Mouse (Mus musculus) frontal cortex, postnatal 36 days (tissue): ENCODE results near the gene Lrrc29.

ENCODE experiments used
- DNase-seq, 2 experiments: peaks; one replicate each; pipeline ENCODE4 v3.0.0; 2022; ENCODE audit warnings: low spot score in 2 of 2

Gene Lrrc29

DNA sequence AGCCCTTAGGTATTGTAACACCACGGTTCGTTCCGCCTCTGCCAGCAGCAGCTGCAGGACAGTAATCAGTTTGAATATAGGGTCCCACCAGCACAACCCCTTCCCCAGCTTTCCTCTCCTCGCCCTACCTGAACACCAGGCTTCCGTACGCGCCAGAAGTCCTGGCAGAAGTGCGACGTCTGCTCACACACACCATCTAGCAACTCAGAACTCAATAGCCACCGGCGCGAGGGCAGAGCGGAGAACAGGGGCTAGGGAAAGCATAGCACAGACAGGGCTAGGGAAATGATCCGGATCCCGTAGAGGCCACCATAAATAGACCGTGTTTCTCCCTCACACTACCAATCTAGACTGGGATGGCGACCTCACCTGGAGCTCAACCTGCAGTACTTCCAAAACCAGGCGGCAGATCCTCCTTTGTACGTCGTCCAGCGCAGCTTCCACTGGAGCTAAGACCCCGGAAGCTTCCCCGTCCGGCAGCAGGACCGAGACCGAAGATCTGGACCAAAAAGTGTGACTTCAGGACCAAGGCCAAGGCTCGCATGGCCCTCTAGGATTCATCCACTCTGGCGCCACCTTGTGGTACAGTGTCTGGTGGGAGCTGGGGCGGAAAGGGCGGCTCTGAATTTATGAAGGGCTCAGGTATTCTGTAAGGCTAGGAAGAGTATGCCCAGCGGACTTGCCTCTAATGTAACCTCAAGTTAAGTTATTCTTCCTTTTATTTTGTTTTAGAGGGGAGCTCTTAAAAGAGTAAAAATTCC, 35.3 kb downstream of the Lrrc29 start:
- DNase-seq = peak; percentile 76 to 80

DNA sequence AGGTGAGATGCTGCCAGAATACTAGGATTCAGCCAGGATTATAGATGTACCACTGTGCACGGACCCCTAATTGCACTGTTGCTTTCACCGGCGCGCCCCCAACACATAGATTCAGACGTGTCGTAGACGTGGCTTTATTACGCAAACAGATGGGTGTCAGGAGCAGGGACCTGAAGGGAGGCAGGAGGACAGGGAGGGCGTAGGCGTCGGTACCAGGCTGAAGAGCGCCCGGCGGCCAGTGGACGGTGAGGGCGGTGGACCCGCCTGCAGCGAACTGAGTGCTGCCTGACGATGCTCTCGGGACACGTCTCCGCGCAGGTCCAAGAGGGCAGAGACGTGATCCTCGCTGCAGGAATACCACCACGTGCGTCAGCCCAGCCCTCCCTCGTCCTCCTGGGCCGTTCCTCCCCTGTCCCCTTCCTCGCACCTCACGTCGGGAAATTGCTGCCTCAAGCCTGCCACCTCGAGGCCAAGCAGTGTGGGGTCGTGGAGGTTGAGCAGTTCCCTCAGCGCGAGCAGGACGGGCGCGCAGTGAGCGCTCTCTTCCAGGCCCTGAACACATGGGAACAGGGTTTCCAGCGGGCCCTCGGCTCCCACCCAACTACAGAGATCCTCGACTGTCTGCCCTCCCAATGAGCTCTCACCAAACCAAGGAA, 36.1 kb downstream of the Lrrc29 start, which contains the start of gene 4931428F04Rik:
4931428F04Rik (minus strand) TSS at position 60 of the 656 bp plus-strand sequence.
- DNase-seq = peak in 1 of 2 experiments; percentile 38

GRCm38 (mm10) chr8:105288958-105289732, 36.9 kb downstream of the Lrrc29 start:
- peak; percentile 95 to 97 for DNase-seq

GRCm38 (mm10) chr8:105288231-105288630, 37.8 kb downstream of the Lrrc29 start:
- DNase-seq = no peak

- DNase-seq = no peak
Observed at GRCm38 (mm10) chr8:105286907-105287306, 39.2 kb downstream of the Lrrc29 start.

DNA sequence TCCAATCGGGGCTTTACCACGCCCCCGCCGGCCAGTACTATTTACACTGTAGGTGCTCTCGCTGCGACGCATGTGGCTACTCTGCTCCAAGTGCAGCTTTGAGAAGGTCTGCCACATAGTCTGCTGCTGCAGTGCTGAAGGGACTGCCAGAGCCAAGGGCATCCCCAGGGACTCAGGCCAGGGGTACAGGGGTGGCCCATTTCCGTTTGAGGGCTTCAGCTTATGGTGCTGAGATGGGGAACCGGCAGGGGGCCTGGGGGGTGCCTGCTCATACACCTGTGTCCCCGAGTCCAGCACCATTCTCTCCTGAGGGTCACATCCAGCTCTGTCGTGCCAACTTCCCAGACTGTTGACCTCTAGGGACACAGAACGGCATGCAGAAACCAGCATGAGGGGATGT, 40.6 kb downstream of the Lrrc29 start:
- DNase-seq = no peak

- no peak for DNase-seq
Observed at GRCm38 (mm10) chr8:105283074-105283473, 43.0 kb downstream of the Lrrc29 start.

GRCm38 (mm10) chr8:105282239-105282638, 43.8 kb downstream of the Lrrc29 start:
- no peak for DNase-seq

DNA sequence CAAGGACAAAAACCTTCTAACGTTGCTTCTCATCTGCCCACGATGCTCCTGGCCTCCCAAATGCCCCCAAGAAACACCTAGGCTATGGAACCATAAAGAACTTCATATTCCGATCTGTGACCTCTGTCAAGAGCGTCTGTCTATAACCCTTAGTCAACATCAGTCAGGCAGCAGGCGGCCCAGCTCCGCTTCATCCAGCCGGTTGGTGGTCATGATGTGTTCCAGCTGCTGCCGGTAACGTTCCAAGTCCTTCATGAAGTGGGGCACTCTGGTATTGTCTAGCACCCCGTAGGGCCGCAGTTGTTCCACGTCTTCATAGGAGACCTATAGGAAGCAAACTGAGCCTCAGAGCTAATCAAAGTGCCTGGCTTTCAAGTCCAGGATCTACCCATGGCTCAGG, 44.3 kb downstream of the Lrrc29 start:
- DNase-seq = no peak

DNA sequence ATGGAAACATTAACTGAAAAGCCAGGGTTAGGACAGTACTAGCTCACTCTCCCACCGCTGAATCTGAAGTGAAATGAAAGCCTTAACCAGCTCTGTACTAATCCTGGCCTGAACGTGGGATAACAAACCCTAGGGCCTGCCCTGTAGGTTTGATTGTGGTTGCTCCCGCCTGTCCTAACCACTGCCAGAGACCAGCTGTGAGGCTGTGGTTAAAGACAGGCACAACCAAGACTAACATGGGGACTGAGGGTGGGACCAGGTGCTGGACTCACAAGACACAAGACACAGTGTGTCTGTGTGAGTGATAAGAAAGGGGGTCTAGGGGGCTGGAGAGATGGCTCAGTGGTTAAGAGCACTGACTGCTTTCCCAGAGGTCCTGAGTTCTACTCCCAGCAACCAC, 45.5 kb downstream of the Lrrc29 start:
- DNase-seq = no peak

GRCm38 (mm10) chr8:105278911-105279334, 47.2 kb downstream of the Lrrc29 start:
- peak; percentile 84 to 87 for DNase-seq

GRCm38 (mm10) chr8:105276292-105277120, 49.6 kb downstream of the Lrrc29 start:
- peak in 1 of 2 experiments; percentile 35 for DNase-seq

DNA sequence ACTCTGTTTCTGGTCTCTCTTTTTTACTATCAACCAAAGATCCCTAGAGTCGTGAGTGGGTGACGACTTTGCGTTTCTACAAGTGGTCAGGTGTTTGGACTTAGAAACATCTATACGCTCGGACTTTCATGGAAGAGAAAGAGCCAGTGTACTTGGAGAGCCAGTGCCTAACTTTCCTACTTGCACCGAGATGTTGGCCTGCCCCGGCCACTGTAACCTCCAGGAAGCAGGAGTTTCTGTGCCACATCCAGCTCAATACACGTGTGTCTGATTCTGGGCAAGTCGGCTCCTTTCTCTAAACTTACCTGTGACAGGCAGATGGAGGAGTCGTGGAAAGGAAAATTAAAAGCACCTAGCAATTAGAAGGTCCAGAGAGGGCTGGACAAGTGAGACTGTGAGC, 50.2 kb downstream of the Lrrc29 start, which contains the start of gene Nol3:
Nol3 (plus strand) TSS at position 301 of the 400 bp plus-strand sequence.
- no peak for DNase-seq

DNA sequence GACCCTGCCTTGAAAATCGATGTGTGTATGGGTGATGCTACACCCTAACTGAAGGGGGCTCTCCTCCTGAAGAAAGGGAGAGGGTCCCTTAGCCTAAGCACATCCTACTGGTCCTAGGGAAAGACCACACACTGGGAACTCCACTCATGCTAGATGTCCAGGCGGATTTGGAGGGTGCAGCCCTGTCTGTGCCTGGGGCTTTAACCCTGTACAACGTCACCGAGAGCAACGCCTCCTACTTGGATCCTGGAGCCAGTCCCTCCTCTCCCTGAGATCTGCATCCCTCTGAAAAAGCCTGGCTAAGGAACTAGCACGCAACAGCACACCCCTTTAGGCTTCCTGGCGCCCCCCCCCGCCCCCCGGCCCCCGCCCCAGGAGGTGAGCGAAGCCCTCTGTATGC, 50.7 kb downstream of the Lrrc29 start:
- DNase-seq = no peak

DNA sequence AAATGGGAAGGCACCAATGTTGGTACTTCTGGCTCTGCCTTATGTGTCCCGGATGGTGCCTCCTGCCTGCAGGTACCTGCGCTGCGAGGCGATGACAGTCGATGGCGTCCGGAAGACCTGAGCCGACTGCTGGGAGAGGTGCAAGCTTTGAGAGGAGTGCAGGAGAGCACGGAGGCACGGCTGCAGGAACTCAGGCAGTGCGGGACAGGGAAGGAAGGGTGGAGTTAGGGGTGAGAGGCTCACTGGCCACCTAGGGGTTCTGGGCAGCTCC, 55.2 kb downstream of the Lrrc29 start:
- no peak for DNase-seq

- no peak for DNase-seq
Observed at GRCm38 (mm10) chr8:105270101-105270915, 55.8 kb downstream of the Lrrc29 start.

DNA sequence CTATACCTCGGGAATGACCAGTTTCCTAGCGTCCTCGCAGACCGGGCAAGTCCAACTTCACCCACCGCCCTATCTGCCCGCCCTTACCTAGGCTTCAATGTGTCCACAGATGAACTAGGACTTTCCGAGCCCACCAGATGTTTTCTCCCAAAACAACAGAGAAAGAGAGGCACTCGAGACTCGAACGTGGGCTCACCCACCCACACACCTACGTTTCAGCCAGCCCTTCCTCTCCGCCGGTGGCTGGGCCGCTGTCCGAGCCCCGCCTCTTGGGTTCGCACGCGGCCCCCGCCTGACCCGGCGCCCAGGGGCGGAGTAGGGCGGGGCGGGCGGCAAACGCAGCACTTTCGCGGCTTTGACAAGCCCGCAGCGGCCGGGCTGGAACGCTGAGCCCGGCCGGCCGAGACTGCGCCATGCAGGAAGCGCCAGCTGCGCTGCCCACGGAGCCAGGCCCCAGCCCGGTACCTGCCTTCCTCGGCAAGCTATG, 56.6 kb downstream of the Lrrc29 start, which contains the start of gene Hsf4:
Hsf4 (plus strand) TSS at position 341 of the 487 bp plus-strand sequence.
- peak; percentile 41 to 54 for DNase-seq

GRCm38 (mm10) chr8:105269075-105269458, 57.0 kb downstream of the Lrrc29 start:
- no peak for DNase-seq

- DNase-seq = peak; percentile 77 to 91
Observed at GRCm38 (mm10) chr8:105268342-105269074, 57.6 kb downstream of the Lrrc29 start.

DNA sequence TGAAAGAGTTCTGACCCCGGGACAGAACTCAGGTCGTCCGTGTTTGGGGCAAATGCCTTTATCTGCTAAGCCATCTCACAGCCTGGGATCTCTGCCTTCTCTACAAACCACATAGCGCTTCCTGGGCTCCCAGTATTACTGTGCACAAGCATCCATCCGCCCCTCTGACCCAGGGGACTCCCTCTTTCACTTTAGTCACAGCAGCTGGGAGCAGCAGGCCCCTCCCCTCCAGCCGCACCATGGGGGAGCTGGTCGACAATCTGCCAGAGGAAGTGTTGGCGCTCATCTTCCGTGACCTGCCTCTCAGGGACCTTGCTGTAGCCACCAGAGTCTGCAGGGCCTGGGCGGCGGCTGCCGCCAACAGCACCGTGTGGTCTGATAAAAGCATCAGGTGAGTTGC, 59.3 kb downstream of the Lrrc29 start:
- no peak for DNase-seq
